Mouse (Mus musculus): Measurements from ENCODE around the gene Gm17662. TPM values are rescaled to one million over a fixed set of nuclear protein-coding genes. Genes with fewer than 3 reads are reported as not detected.
A peak's percentile ranks its signal among the peaks of the same experiment; 100 is the strongest.

The Gm17662 gene
- polyA plus RNA-seq, 1 experiment from 2014 or later: not detected

DNA sequence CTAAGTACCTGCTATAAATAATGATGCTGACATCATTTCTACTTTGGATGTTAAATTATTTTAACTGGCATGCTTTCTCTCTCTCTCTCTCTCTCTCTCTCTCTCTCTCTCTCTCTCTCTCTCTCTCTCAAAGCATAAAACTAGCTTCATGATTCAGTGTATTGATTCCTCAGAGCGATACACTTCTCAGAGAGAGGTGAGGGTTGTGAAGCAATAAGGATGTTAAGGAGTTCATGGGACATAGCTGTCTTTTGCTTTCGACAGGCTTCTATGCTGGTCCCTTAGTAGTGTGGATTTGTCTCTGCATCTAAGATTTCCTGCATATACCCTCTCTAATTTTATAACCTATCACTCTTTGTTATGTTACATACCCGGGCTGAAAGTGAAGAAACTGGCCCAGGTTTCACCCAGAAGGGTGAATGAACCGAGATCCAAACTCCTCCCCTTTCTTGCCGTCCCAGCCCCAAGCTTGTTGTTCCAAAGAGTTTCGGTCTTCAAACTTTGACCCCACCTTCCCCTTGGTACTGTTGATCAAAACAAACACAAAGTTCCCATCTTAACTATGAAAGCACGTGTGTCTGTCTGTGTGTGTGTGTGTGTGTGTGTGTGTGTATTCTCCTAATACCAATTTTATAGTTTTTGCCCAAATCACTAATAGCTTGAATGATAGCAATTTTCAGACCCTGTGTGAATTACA is 32.6 kb upstream of the Gm17662 start:
- Histone ChIP-seq H3K4me3 (ENCODE audit: low read depth, low read length) (no peak overlapping the region), H3K36me3 (ENCODE audit: control insufficient read depth, insufficient read depth, low read length) (no peaks in the 10 kb centered on the region), H3K4me2 (ENCODE audit: low read depth, low read length) (no peak overlapping the region), H3K27me3 (replicated peaks; ENCODE audit: control insufficient read depth, insufficient read depth, low read length) (no peaks in the 10 kb centered on the region), H3K4me1 (ENCODE audit: control insufficient read depth, insufficient read depth, low read length) (no peaks in the 10 kb centered on the region), H3K9ac (ENCODE audit: low read depth, low read length) (no peak overlapping the region), H3K9me3 (ENCODE audit: control insufficient read depth, low read length) (no peaks in the 10 kb centered on the region), H3K27ac (replicated peaks; ENCODE audit: low read depth, low read length) (no peak overlapping the region)
- DNase-seq (ENCODE audit: low spot score): no peak
- ATAC-seq (ENCODE audit: low read depth): no peak
- 64% methylated on average over 7 of the region's 7 CpGs for WGBS

GRCm38 (mm10) chr4:104828939-104829338 is 28.2 kb upstream of the Gm17662 start:
- H3K27me3 ChIP-seq (replicated peaks; ENCODE audit: control insufficient read depth, insufficient read depth, low read length): no peaks in the 10 kb centered on the region
- no peak overlapping the region for H3K27ac ChIP-seq (replicated peaks; ENCODE audit: low read depth, low read length)
- ATAC-seq (ENCODE audit: low read depth) (no peak), DNase-seq (ENCODE audit: low spot score) (peak; percentile 55)
- no peaks in the 10 kb centered on the region for H3K9me3 ChIP-seq (ENCODE audit: control insufficient read depth, low read length)
- no peak overlapping the region for H3K4me3 ChIP-seq (ENCODE audit: low read depth, low read length)
- no peak overlapping the region for H3K4me2 ChIP-seq (ENCODE audit: low read depth, low read length)
- H3K4me1 ChIP-seq (ENCODE audit: control insufficient read depth, insufficient read depth, low read length): no peaks in the 10 kb centered on the region
- WGBS: 58% methylated on average over 5 of the region's 5 CpGs
- H3K9ac ChIP-seq (ENCODE audit: low read depth, low read length): no peak overlapping the region
- no peaks in the 10 kb centered on the region for H3K36me3 ChIP-seq (ENCODE audit: control insufficient read depth, insufficient read depth, low read length)

DNA sequence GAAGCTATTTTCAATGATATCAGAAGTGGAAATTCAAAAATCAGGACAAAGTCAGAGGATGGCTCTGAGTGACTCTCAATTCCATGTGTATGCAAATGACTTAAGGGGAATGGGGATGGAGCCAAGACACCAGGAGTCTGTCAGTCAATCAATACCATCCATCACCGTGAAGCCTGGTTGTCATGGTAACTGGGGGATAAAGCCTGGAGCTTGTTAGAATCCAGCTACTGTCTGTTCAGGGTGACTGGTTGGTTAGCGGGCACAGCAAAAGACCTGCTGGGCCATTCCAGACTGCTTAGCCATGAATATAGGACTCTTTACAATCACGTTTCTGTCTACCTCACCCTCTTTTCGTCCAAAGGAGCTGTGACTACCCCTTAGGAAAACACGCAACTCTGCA is 22.0 kb upstream of the Gm17662 start:
- H3K4me2 ChIP-seq (ENCODE audit: low read depth, low read length): no peak overlapping the region
- H3K9ac ChIP-seq (ENCODE audit: low read depth, low read length): no peak overlapping the region
- H3K27me3 ChIP-seq (replicated peaks; ENCODE audit: control insufficient read depth, insufficient read depth, low read length): no peaks in the 10 kb centered on the region
- no peak overlapping the region for H3K27ac ChIP-seq (replicated peaks; ENCODE audit: low read depth, low read length)
- DNase-seq (ENCODE audit: low spot score) (peak; percentile 9), ATAC-seq (ENCODE audit: low read depth) (no peak)
- no peak overlapping the region for H3K4me3 ChIP-seq (ENCODE audit: low read depth, low read length)
- WGBS: 38% methylated on average over 5 of the region's 5 CpGs
- H3K36me3 ChIP-seq (ENCODE audit: control insufficient read depth, insufficient read depth, low read length): no peaks in the 10 kb centered on the region
- no peaks in the 10 kb centered on the region for H3K9me3 ChIP-seq (ENCODE audit: control insufficient read depth, low read length)
- H3K4me1 ChIP-seq (ENCODE audit: control insufficient read depth, insufficient read depth, low read length): no peaks in the 10 kb centered on the region

DNA sequence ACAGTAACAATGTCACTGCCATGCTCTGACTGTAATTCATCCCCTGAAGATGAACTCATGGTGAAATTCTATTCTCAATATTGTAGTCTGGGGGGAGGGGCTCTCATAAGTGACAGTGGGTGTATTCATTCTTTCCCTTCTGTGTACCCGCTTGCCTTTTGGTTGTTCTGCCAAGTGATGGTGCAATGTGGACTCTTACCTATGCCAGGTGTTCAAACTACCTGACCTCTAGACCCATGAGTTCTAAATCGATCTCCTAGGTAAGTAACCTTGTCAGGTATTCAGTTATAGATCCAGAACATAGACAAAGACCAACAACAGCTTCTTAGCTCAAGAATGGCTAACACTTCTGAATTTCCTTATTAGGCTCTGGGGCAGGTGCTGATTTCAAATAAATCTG is 18.8 kb upstream of the Gm17662 start:
- no peak for ATAC-seq (ENCODE audit: low read depth)
- H3K36me3 ChIP-seq (ENCODE audit: control insufficient read depth, insufficient read depth, low read length): no peaks in the 10 kb centered on the region
- WGBS: 80% methylated on average over 2 of the region's 2 CpGs
- H3K27ac ChIP-seq (replicated peaks; ENCODE audit: low read depth, low read length): no peak overlapping the region
- no peak overlapping the region for H3K4me3 ChIP-seq (ENCODE audit: low read depth, low read length)
- H3K4me1 ChIP-seq (ENCODE audit: control insufficient read depth, insufficient read depth, low read length): no peaks in the 10 kb centered on the region
- H3K27me3 ChIP-seq (replicated peaks; ENCODE audit: control insufficient read depth, insufficient read depth, low read length): no peaks in the 10 kb centered on the region
- H3K4me2 ChIP-seq (ENCODE audit: low read depth, low read length): no peak overlapping the region
- no peak overlapping the region for H3K9ac ChIP-seq (ENCODE audit: low read depth, low read length)
- no peaks in the 10 kb centered on the region for H3K9me3 ChIP-seq (ENCODE audit: control insufficient read depth, low read length)
- no peak for DNase-seq (ENCODE audit: low spot score)

DNA sequence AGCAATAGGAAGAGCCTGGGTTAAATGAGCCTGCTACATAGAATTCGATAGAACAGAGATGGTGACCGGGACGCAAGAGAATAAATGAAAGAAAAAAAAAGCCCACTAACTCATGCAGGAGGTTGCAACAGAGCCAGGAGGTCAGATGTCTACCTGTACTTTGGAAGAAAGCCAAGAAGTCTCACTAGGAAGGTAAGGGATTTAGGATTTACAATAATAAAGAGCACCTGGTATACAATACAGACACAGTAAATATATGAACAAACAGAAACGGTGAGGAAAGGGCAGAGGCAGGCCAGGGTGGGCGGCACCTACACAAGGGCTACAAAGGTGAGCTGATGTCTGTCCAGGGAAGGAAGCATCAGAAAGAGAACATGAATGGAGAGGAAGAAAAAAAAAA is 14.9 kb upstream of the Gm17662 start:
- Histone ChIP-seq H3K9me3 (ENCODE audit: control insufficient read depth, low read length) (no peaks in the 10 kb centered on the region), H3K4me1 (ENCODE audit: control insufficient read depth, insufficient read depth, low read length) (no peaks in the 10 kb centered on the region), H3K4me2 (ENCODE audit: low read depth, low read length) (no peak overlapping the region), H3K9ac (ENCODE audit: low read depth, low read length) (no peak overlapping the region), H3K4me3 (ENCODE audit: low read depth, low read length) (no peak overlapping the region), H3K27me3 (replicated peaks; ENCODE audit: control insufficient read depth, insufficient read depth, low read length) (no peaks in the 10 kb centered on the region), H3K36me3 (ENCODE audit: control insufficient read depth, insufficient read depth, low read length) (no peaks in the 10 kb centered on the region), H3K27ac (replicated peaks; ENCODE audit: low read depth, low read length) (no peak overlapping the region)
- ATAC-seq (ENCODE audit: low read depth) (no peak), DNase-seq (ENCODE audit: low spot score) (no peak)
- WGBS: 84% methylated on average over 5 of the region's 5 CpGs

DNA sequence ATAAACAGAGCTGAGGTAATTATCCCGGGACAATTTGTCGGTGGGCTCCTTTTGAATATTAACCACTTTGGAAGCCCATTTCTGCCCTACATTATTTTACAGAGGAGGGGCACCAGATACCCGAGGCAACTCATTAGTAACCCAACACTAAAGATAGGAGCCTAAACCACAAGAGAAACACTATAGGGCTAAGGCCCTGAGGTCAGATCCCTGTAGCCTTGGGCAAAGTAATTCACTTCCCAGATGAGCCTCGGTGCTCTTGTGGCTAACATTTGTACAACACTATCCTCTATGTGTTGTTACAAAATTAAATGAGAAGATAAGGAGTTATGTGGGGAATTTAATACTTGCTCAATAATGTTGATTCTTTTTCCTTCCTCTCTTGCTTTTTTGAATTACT is 13.6 kb upstream of the Gm17662 start:
- H3K4me3 ChIP-seq (ENCODE audit: low read depth, low read length): no peak overlapping the region
- H3K27ac ChIP-seq (replicated peaks; ENCODE audit: low read depth, low read length): no peak overlapping the region
- no peak for ATAC-seq (ENCODE audit: low read depth)
- no peaks in the 10 kb centered on the region for H3K36me3 ChIP-seq (ENCODE audit: control insufficient read depth, insufficient read depth, low read length)
- 17% methylated on average over 4 of the region's 4 CpGs for WGBS
- DNase-seq (ENCODE audit: low spot score): no peak
- H3K4me2 ChIP-seq (ENCODE audit: low read depth, low read length): no peak overlapping the region
- H3K9ac ChIP-seq (ENCODE audit: low read depth, low read length): no peak overlapping the region
- H3K9me3 ChIP-seq (ENCODE audit: control insufficient read depth, low read length): no peaks in the 10 kb centered on the region
- H3K27me3 ChIP-seq (replicated peaks; ENCODE audit: control insufficient read depth, insufficient read depth, low read length): no peaks in the 10 kb centered on the region
- no peaks in the 10 kb centered on the region for H3K4me1 ChIP-seq (ENCODE audit: control insufficient read depth, insufficient read depth, low read length)

DNA sequence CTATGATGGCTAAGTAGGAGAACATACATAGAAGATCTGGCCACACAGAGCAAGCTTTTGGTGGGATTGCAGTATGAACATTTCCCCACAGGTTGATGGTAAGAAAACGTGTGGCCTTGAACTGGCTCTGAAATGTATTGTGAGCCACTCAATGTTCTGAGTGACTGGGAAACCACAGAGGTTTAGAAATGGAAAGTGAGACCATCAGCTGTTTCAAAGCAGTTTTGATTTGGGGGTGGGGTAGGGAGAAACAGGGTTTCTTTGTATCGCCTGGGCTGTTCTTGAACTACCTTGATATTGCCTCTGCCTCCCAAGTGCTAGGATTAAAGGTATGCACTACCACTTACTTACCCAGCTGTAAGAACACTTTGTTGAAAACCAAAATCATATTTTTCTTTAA is 1.9 kb upstream of the Gm17662 start:
- Histone ChIP-seq H3K27me3 (replicated peaks; ENCODE audit: control insufficient read depth, insufficient read depth, low read length) (no peaks in the 10 kb centered on the region), H3K9me3 (ENCODE audit: control insufficient read depth, low read length) (no peaks in the 10 kb centered on the region), H3K4me2 (ENCODE audit: low read depth, low read length) (no peak overlapping the region), H3K36me3 (ENCODE audit: control insufficient read depth, insufficient read depth, low read length) (no peaks in the 10 kb centered on the region), H3K9ac (ENCODE audit: low read depth, low read length) (no peak overlapping the region), H3K4me3 (ENCODE audit: low read depth, low read length) (no peak overlapping the region), H3K27ac (replicated peaks; ENCODE audit: low read depth, low read length) (no peak overlapping the region), H3K4me1 (ENCODE audit: control insufficient read depth, insufficient read depth, low read length) (no peaks in the 10 kb centered on the region)
- ATAC-seq (ENCODE audit: low read depth): no peak
- 84% methylated on average over 2 of the region's 2 CpGs for WGBS
- no peak for DNase-seq (ENCODE audit: low spot score)

- ATAC-seq (ENCODE audit: low read depth): no peak
- no peaks in the 10 kb centered on the region for H3K27me3 ChIP-seq (replicated peaks; ENCODE audit: control insufficient read depth, insufficient read depth, low read length)
- no peak overlapping the region for H3K4me3 ChIP-seq (ENCODE audit: low read depth, low read length)
- H3K4me1 ChIP-seq (ENCODE audit: control insufficient read depth, insufficient read depth, low read length): no peaks in the 10 kb centered on the region
- no peak overlapping the region for H3K27ac ChIP-seq (replicated peaks; ENCODE audit: low read depth, low read length)
- WGBS: 78% methylated on average over 4 of the region's 4 CpGs
- H3K4me2 ChIP-seq (ENCODE audit: low read depth, low read length): no peak overlapping the region
- DNase-seq (ENCODE audit: low spot score): no peak
- no peak overlapping the region for H3K9ac ChIP-seq (ENCODE audit: low read depth, low read length)
- H3K9me3 ChIP-seq (ENCODE audit: control insufficient read depth, low read length): no peaks in the 10 kb centered on the region
- no peaks in the 10 kb centered on the region for H3K36me3 ChIP-seq (ENCODE audit: control insufficient read depth, insufficient read depth, low read length)
These were observed 694 bp downstream of the Gm17662 start for GRCm38 (mm10) chr4:104857823-104858222.

DNA sequence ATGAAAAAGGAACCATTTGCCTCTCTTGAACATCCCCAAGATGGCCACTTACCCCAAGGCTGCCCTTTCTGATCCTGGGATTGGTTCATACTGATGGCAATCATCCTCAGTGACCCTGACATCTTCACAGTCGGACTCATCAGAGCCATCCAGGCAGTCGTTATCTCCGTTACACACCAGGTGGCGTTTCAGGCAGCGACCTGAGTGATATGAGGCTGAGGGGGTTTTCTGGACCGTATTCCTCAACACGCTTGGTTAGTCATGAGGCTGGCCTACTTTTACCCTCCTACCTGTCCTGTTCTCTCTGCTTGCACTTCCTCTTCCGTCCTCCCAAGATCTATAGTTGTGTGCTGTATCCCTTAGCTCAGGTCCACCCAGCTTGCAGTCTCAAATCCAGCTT is 4.1 kb downstream of the Gm17662 start:
- no peaks in the 10 kb centered on the region for H3K36me3 ChIP-seq (ENCODE audit: control insufficient read depth, insufficient read depth, low read length)
- no peak for DNase-seq (ENCODE audit: low spot score)
- ATAC-seq (ENCODE audit: low read depth): no peak
- no peaks in the 10 kb centered on the region for H3K4me1 ChIP-seq (ENCODE audit: control insufficient read depth, insufficient read depth, low read length)
- H3K4me2 ChIP-seq (ENCODE audit: low read depth, low read length): no peak overlapping the region
- H3K9me3 ChIP-seq (ENCODE audit: control insufficient read depth, low read length): no peaks in the 10 kb centered on the region
- no peaks in the 10 kb centered on the region; the same call in 1 of the 2 replicates for H3K27me3 ChIP-seq (replicated peaks; ENCODE audit: control insufficient read depth, insufficient read depth, low read length)
- H3K9ac ChIP-seq (ENCODE audit: low read depth, low read length): no peak overlapping the region
- no peak overlapping the region for H3K4me3 ChIP-seq (ENCODE audit: low read depth, low read length)
- no peak overlapping the region for H3K27ac ChIP-seq (replicated peaks; ENCODE audit: low read depth, low read length)
- WGBS: 81% methylated on average over 8 of the region's 8 CpGs
